Comparison of ENCODE assay signal across 20 mouse cellular contexts in the genomic region with DNA sequence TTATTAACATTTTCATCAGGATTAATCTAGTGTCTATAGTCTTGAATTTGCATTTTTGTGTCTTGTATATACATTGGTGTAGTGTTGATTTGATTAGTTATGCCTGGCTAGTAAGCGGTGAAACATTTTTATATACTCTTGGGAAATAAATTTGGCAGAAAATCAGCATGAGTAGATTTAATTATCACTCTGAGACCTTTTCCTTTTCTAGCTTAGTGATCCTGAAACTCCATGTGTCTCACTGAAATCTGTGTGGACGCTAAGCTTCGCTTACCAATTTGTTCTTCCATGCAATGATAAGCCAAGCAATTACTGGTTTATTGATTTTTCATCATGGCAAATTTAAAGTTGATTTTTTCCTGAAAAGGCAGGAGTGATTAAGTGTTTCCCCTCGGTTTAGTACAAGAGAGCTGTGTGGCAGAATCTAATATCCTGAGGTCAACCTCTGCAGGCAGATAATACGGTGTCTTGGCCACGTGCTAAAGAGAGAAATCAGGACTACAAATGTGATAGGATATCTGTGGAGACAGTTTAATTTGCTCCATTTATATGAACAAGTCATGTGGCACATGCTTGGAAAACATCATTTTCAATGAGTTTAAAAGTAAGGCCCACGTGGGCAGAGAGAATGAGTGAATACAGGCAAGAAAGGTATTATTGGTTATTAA.
DNase-seq lines count a peak whose midpoint lies in the region; ATAC-seq lines count a peak whose summit lies in the region.
"Had no signal": no experiment of that assay in that cellular context is flagged by ENCODE, and none has a peak within 500 bp of the region (broad histone marks: within the 10 kb centered on the region; RNA-seq: fewer than 3 reads in every experiment).

No protein-coding gene starts in this region.

- no peak overlapping the region for H3K4me2 ChIP-seq in hindbrain, embryonic 11.5 days (replicated peaks; ENCODE audit: low read depth, low read length)
- H3K4me2 ChIP-seq in embryonic facial prominence, embryonic 11.5 days (ENCODE audit: low read depth, low read length): no peak overlapping the region
- H3K4me2 ChIP-seq: intestine, embryonic 15.5 days; lung, embryonic 15.5 days; stomach, embryonic 15.5 days had no signal

- H3K36me3 ChIP-seq in hindbrain, embryonic 11.5 days (ENCODE audit: control insufficient read depth, insufficient read depth, low read length): no peaks in the 10 kb centered on the region
- H3K36me3 ChIP-seq in hindbrain, embryonic 10.5 days: no peaks in the 10 kb centered on the region
- no peaks in the 10 kb centered on the region for H3K36me3 ChIP-seq in embryonic facial prominence, embryonic 11.5 days (replicated peaks; ENCODE audit: control insufficient read depth, insufficient read depth, low read depth, low read length)
- H3K36me3 ChIP-seq: intestine, embryonic 15.5 days; lung, embryonic 15.5 days; stomach, embryonic 15.5 days had no signal

- H3K9me3 ChIP-seq in hindbrain, embryonic 11.5 days (ENCODE audit: control insufficient read depth, low read length): no peaks in the 10 kb centered on the region
- H3K9me3 ChIP-seq in hindbrain, embryonic 10.5 days: no peaks in the 10 kb centered on the region
- no peaks in the 10 kb centered on the region for H3K9me3 ChIP-seq in embryonic facial prominence, embryonic 11.5 days (replicated peaks; ENCODE audit: control insufficient read depth, low read length)
- H3K9me3 ChIP-seq: intestine, embryonic 15.5 days; lung, embryonic 15.5 days; stomach, embryonic 15.5 days had no signal

- ATAC-seq in hindbrain, embryonic 11.5 days (ENCODE audit: low FRiP score): peak; percentile 88
- ATAC-seq in embryonic facial prominence, embryonic 11.5 days (replicated peaks; ENCODE audit: insufficient number of reproducible peaks, low FRiP score, low TSS enrichment, low read depth): no peak
- ATAC-seq: forebrain, embryonic 16.5 days; intestine, embryonic 15.5 days had no signal

- H3K4me1 ChIP-seq in hindbrain, embryonic 11.5 days (replicated peaks; ENCODE audit: control insufficient read depth, insufficient read depth, low read length): no peaks in the 10 kb centered on the region
- 0 out of 2 replicates have a peak, but pooled peaks cover 9% of the 10 kb centered on the region for H3K4me1 ChIP-seq in hindbrain, embryonic 10.5 days (replicated peaks)
- H3K4me1 ChIP-seq in embryonic facial prominence, embryonic 11.5 days (ENCODE audit: control insufficient read depth, insufficient read depth, low read length): no peaks in the 10 kb centered on the region
- H3K4me1 ChIP-seq: intestine, embryonic 15.5 days; lung, embryonic 15.5 days; stomach, embryonic 15.5 days had no signal

- H3K9ac ChIP-seq in hindbrain, embryonic 11.5 days (ENCODE audit: low read depth, low read length): no peak overlapping the region
- no peak overlapping the region for H3K9ac ChIP-seq in embryonic facial prominence, embryonic 11.5 days (replicated peaks; ENCODE audit: low read length)
- H3K9ac ChIP-seq: intestine, embryonic 15.5 days; lung, embryonic 15.5 days; stomach, embryonic 15.5 days had no signal

- no peak overlapping the region for H3K4me3 ChIP-seq in hindbrain, embryonic 11.5 days (ENCODE audit: low read depth, low read length)
- no peak overlapping the region for H3K4me3 ChIP-seq in hindbrain, embryonic 10.5 days
- no peak overlapping the region for H3K4me3 ChIP-seq in embryonic facial prominence, embryonic 11.5 days (ENCODE audit: low read depth, low read length)
- H3K4me3 ChIP-seq: intestine, embryonic 15.5 days; lung, embryonic 15.5 days; myocyte; stomach, embryonic 15.5 days had no signal

- H3K27ac ChIP-seq in hindbrain, embryonic 11.5 days (ENCODE audit: low read depth, low read length): no peak overlapping the region
- no peak overlapping the region for H3K27ac ChIP-seq in hindbrain, embryonic 10.5 days
- H3K27ac ChIP-seq in embryonic facial prominence, embryonic 11.5 days (replicated peaks; ENCODE audit: low read depth, low read length): no peak overlapping the region
- H3K27ac ChIP-seq: intestine, embryonic 15.5 days; lung, embryonic 15.5 days; stomach, embryonic 15.5 days had no signal

- intact Hi-C loops in left cerebral cortex, postnatal 14 days (cut with DNase I): no loop called here

- 52% methylated on average over 7 of the region's 7 CpGs for WGBS in hindbrain, embryonic 11.5 days
- WGBS in hindbrain, embryonic 10.5 days: 56% methylated on average over 7 of the region's 7 CpGs
- 33% methylated on average over 7 of the region's 7 CpGs for WGBS in embryonic facial prominence, embryonic 11.5 days

- H3K27me3 ChIP-seq in hindbrain, embryonic 11.5 days (ENCODE audit: control insufficient read depth, insufficient read depth, low read length): no peaks in the 10 kb centered on the region
- no peaks in the 10 kb centered on the region for H3K27me3 ChIP-seq in hindbrain, embryonic 10.5 days (ENCODE audit: insufficient read depth, poor library complexity, severe bottlenecking)
- no peaks in the 10 kb centered on the region for H3K27me3 ChIP-seq in embryonic facial prominence, embryonic 11.5 days (ENCODE audit: control insufficient read depth, insufficient read depth, low read length)
- H3K27me3 ChIP-seq: intestine, embryonic 15.5 days; lung, embryonic 15.5 days; stomach, embryonic 15.5 days had no signal

- DNase-seq in hindbrain, embryonic 11.5 days (ENCODE audit: low spot score): peak; percentile 30
- DNase-seq in hindbrain, embryonic 10.5 days (ENCODE audit: low spot score): no peak
- DNase-seq in embryonic facial prominence, embryonic 11.5 days (ENCODE audit: low spot score): peak; percentile 13
- DNase-seq in mesoderm, embryonic 11.5 days (ENCODE audit: low read depth, low spot score): peak; percentile 17
- peak; percentile 62 for DNase-seq in retina, embryonic 14.5 days (ENCODE audit: low spot score)
- DNase-seq in frontal cortex, postnatal 25 days (ENCODE audit: low spot score in 2 of 2): no peak
- no peak for DNase-seq in left cerebral cortex, postnatal 14 days (ENCODE audit: low spot score in 2 of 2)
- DNase-seq: cerebellum, adult 11 months; cerebellum, postnatal 36 days; gastrocnemius, postnatal 10 days; heart, postnatal 14 days; kidney, postnatal 10 days; layer of hippocampus, adult 9-11 months; spleen, adult 18-20 months; thymus, postnatal 14 days had no signal

Comparison
In these comparisons a context has a peak if more than half of its experiments do, and no peak if none do; other contexts are left out.
1. DNase-seq: peak in hindbrain, embryonic 11.5 days (single experiment), embryonic facial prominence, embryonic 11.5 days (single experiment), mesoderm, embryonic 11.5 days (single experiment) and retina, embryonic 14.5 days (single experiment); none in hindbrain, embryonic 10.5 days (single experiment), frontal cortex, postnatal 25 days (0 of 2) and left cerebral cortex, postnatal 14 days (0 of 2).